Mouse (Mus musculus) embryonic facial prominence, embryonic 14.5 days (tissue): ENCODE measurements around the gene Pitpnm2. TPM values are rescaled to one million over a fixed set of nuclear protein-coding genes. Genes with fewer than 3 reads are reported as not detected.
"Not testable (repeated sequence)": the region's sequence is repeated elsewhere in the genome, so short reads cannot be mapped to it uniquely, and the experiment has no call there.

Source experiments
- ATAC-seq: fragments of 200-750 bp; cut with Nextera tagmentation; 2 replicates; pipeline ENCODE4 v1.8.0; 2017; ENCODE audit warnings: low read depth, moderate number of reproducible peaks, moderate TSS enrichment
- DNase-seq: peaks from one replicate; pipeline ENCODE4 v3.0.0-alpha.2; 2015; ENCODE audit warnings: low spot score
- H3K27ac ChIP-seq: fragments of 300-500 bp; sonication (generic); replicated peaks from 2 replicates; pipeline ENCODE4 v1.5.1; 2014; ENCODE audit warnings: low read depth, mild to moderate bottlenecking, low read length, moderate library complexity
- H3K27me3 ChIP-seq: fragments of 300-500 bp; sonication (generic); replicated peaks from 2 replicates; pipeline ENCODE4 v1.6.1; 2014; ENCODE audit warnings: low read length; ENCODE audit not compliant: control insufficient read depth, insufficient read depth
- H3K36me3 ChIP-seq: fragments of 300-500 bp; sonication (generic); 2 replicates; pipeline ENCODE4 v1.6.1; 2014; ENCODE audit warnings: low read length, mixed read lengths; ENCODE audit not compliant: control insufficient read depth, insufficient read depth
- H3K4me1 ChIP-seq: fragments of 300-500 bp; sonication (generic); 2 replicates; pipeline ENCODE4 v1.6.1; 2014; ENCODE audit warnings: antibody characterized with exemption, low read length; ENCODE audit not compliant: control insufficient read depth, insufficient read depth
- H3K4me2 ChIP-seq: fragments of 300-500 bp; sonication (generic); 2 replicates; pipeline ENCODE4 v1.6.1; 2014; ENCODE audit warnings: low read depth, mild to moderate bottlenecking, low read length, moderate library complexity, mixed read lengths
- H3K4me3 ChIP-seq: fragments of 300-500 bp; sonication (generic); 2 replicates; pipeline ENCODE4 v1.5.1; 2014; ENCODE audit warnings: low read depth, mild to moderate bottlenecking, low read length
- H3K9ac ChIP-seq: fragments of 300-500 bp; sonication (generic); 2 replicates; pipeline ENCODE4 v1.6.1; 2014; ENCODE audit warnings: low read depth, mild to moderate bottlenecking, low read length, moderate library complexity, mixed read lengths
- H3K9me3 ChIP-seq: fragments of 300-500 bp; sonication (generic); 2 replicates; pipeline ENCODE4 v1.6.1; 2016; ENCODE audit warnings: low read length; ENCODE audit not compliant: control insufficient read depth
- WGBS: fragments of 180-500 bp; shearing (Covaris S2); extraction: QIAGEN DNeasy Blood & Tissue Kit; methylation state at CpG from one replicate; pipeline ENCODE4 v1.1.7; 2014; 5-methylcytosine and 5-hydroxymethylcytosine counted together
- polyA plus RNA-seq: library from polyadenylated mRNA; unstranded; fragments of >200 nt; fragmentation: Nextera tagmentation; extraction: Ambion mirVana; gene quantifications from 2 replicates; pipeline ENCODE4 v1.2.1, GENCODE M21; 2014

Pitpnm2 gene
- polyA plus RNA-seq, 1 experiment from 2014 or later, result 7.6 TPM

GRCm38 (mm10) chr5:124221736-124222040 is 27.9 kb downstream of the Pitpnm2 start:
- H3K9ac ChIP-seq, result peak overlapping the region; percentile 37; the same call in 1 of the 2 replicates
- no peak overlapping the region for H3K27ac ChIP-seq
- H3K4me1 ChIP-seq, result peaks cover 20% of the 10 kb centered on the region
- no peaks in the 10 kb centered on the region for H3K36me3 ChIP-seq
- no peaks in the 10 kb centered on the region for H3K27me3 ChIP-seq
- no peak overlapping the region for H3K4me3 ChIP-seq
- no peaks in the 10 kb centered on the region for H3K9me3 ChIP-seq
- ATAC-seq (no peak), DNase-seq (no peak)
- 62% methylated on average over 7 of the region's 7 CpGs for WGBS
- H3K4me2 ChIP-seq, result no peak overlapping the region

- Histone ChIP-seq H3K4me2 (no peak overlapping the region), H3K9me3 (no peaks in the 10 kb centered on the region), H3K27me3 (no peaks in the 10 kb centered on the region), H3K27ac (no peak overlapping the region), H3K36me3 (no peaks in the 10 kb centered on the region), H3K9ac (peak overlapping the region; percentile 37; the same call in 1 of the 2 replicates), H3K4me3 (no peak overlapping the region), H3K4me1 (peaks cover 17% of the 10 kb centered on the region)
- 0 out of 2 replicates have a peak, but pooled peaks have one; percentile 38 for ATAC-seq
- DNase-seq, result peak; percentile 70
- 54% methylated on average over 7 of the region's 7 CpGs for WGBS
These were observed 28.4 kb downstream of the Pitpnm2 start for GRCm38 (mm10) chr5:124221037-124221735.

DNA sequence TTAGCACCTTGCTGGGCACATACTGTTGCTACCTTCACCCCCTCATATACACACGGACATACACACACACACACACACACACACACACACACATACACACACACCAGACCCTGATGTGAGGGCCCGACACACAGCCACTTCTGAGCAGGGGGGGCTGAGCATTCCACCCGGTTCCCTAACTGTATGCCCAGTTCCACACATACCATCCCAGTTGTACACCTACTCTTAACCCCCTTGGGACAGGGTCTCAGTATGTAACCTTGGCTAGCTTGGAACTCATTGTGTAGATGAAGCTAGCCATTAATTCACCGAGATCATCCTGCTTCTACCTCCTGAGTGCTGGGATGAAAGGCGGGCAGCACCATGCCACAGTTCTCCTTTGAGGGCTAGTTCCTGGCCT is 29.0 kb downstream of the Pitpnm2 start:
- ATAC-seq, result no peak
- Histone ChIP-seq H3K9me3 (no peaks in the 10 kb centered on the region), H3K27ac (no peak overlapping the region), H3K9ac (no peak overlapping the region), H3K27me3 (no peaks in the 10 kb centered on the region), H3K36me3 (0 out of 2 replicates have a peak, but pooled peaks cover under 1% of the 10 kb centered on the region), H3K4me2 (no peak overlapping the region), H3K4me1 (peaks cover 17% of the 10 kb centered on the region), H3K4me3 (no peak overlapping the region)
- 89% methylated on average over 5 of the region's 5 CpGs for WGBS
- no peak for DNase-seq

- no peaks in the 10 kb centered on the region for H3K27me3 ChIP-seq
- H3K4me1 ChIP-seq, result peaks cover 17% of the 10 kb centered on the region
- no peak overlapping the region for H3K4me2 ChIP-seq
- no peak overlapping the region for H3K27ac ChIP-seq
- DNase-seq (no peak), ATAC-seq (no peak)
- 80% methylated on average over 10 of the region's 10 CpGs for WGBS
- H3K9ac ChIP-seq, result no peak overlapping the region
- no peaks in the 10 kb centered on the region for H3K9me3 ChIP-seq
- peaks cover 7% of the 10 kb centered on the region; the same call in 1 of the 2 replicates for H3K36me3 ChIP-seq
- H3K4me3 ChIP-seq, result no peak overlapping the region
These were observed 30.1 kb downstream of the Pitpnm2 start for GRCm38 (mm10) chr5:124219431-124219830.

DNA sequence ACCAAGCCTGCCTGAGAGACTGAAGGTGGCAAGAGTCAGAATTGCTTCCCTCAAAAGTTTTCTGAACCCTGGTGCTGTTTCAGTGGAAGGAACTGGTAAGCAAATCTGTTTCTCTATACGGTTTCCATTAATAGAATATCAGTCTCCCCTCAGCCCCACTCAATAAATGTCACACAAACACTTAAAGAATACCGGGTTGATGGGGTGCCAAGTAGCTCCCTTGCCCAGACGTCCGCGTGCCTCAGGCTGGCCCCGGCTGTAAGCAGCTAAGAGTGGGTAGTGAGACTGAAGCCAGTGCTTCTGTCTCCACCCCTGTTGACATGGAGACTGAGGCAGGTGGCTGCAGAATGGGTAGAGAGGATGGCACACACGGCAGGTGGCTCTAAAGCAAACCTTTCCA is 30.6 kb downstream of the Pitpnm2 start:
- Histone ChIP-seq H3K27ac (no peak overlapping the region), H3K9me3 (no peaks in the 10 kb centered on the region), H3K27me3 (no peaks in the 10 kb centered on the region), H3K36me3 (peaks cover 7% of the 10 kb centered on the region; the same call in 1 of the 2 replicates), H3K9ac (no peak overlapping the region), H3K4me1 (peaks cover 17% of the 10 kb centered on the region), H3K4me3 (no peak overlapping the region), H3K4me2 (no peak overlapping the region)
- DNase-seq, result no peak
- no peak for ATAC-seq
- WGBS, result 78% methylated on average over 7 of the region's 7 CpGs

DNA sequence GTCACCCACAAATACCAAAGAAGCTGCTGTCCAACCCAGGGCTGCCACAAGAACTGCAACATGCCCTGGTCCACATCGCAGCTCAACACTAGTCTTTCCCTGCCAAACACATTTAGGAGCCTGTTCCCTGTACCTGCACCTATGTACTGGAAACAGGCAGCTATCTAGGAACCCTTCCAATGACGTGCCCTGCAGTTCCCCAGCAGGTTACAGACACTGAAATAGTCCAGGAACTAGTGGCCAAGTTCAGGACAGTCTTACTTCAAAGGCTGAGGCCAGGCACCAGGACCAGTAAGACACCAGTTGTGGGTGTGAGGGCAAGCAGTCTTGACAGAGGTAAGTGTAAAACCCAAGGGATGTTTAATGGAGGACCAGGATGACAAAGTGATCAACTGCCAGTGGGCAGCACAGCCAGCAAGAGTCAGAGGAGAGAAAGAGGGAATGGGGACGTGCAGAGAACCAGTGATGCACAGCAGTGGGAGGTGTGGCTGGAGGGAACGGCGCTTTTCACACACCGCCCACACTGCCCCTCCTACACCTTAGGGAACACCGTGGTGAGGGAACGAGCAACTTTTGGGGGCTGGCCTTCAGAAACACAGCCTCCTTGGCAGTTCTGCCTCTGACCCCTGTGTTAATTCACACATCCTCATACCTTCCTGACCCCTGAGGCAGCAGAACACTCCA is 31.9 kb downstream of the Pitpnm2 start:
- H3K9me3 ChIP-seq, result no peaks in the 10 kb centered on the region
- ATAC-seq, result no peak
- H3K4me3 ChIP-seq, result no peak overlapping the region
- no peak for DNase-seq
- H3K27me3 ChIP-seq, result no peaks in the 10 kb centered on the region
- H3K36me3 ChIP-seq, result peaks cover 7% of the 10 kb centered on the region; the same call in 1 of the 2 replicates
- H3K4me2 ChIP-seq, result no peak overlapping the region
- H3K4me1 ChIP-seq, result peaks cover 17% of the 10 kb centered on the region
- H3K9ac ChIP-seq, result no peak overlapping the region
- WGBS, result 67% methylated on average over 8 of the region's 8 CpGs
- H3K27ac ChIP-seq, result no peak overlapping the region

DNA sequence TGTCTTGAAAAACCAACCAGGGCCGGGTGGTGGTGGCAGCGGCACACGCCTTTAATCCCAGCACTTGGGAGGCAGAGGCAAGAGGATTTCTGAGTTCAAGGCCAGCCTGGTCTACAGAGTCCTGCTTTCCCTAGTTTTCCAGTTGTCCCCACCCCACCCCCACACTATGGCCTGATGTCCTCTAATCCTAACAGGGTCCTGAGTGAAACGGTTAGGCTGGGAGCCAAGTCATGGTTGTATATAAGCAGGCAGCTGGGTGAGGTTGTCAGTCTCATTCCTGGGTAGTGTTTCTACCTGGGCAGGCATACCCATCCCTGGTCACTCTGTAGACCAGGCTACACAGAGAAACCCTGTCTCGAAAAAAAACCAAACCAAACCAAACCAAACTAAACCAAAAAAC is 32.5 kb downstream of the Pitpnm2 start:
- H3K4me3 ChIP-seq, H3K27me3 ChIP-seq, H3K9me3 ChIP-seq, H3K36me3 ChIP-seq, ATAC-seq, H3K9ac ChIP-seq, DNase-seq, H3K27ac ChIP-seq, H3K4me2 ChIP-seq: not testable (repeated sequence)
- H3K4me1 ChIP-seq, result peaks cover 13% of the 10 kb centered on the region
- WGBS, result 93% methylated on average over 5 of the region's 5 CpGs

GRCm38 (mm10) chr5:124216403-124216802 is 33.2 kb downstream of the Pitpnm2 start:
- H3K27ac ChIP-seq, result no peak overlapping the region
- peaks cover 7% of the 10 kb centered on the region; the same call in 1 of the 2 replicates for H3K36me3 ChIP-seq
- H3K9me3 ChIP-seq, result no peaks in the 10 kb centered on the region
- no peak for ATAC-seq
- no peak overlapping the region for H3K4me2 ChIP-seq
- WGBS, result 85% methylated on average over 6 of the region's 6 CpGs
- H3K4me3 ChIP-seq, result no peak overlapping the region
- no peak for DNase-seq
- H3K27me3 ChIP-seq, result no peaks in the 10 kb centered on the region
- H3K4me1 ChIP-seq, result peaks cover 7% of the 10 kb centered on the region
- H3K9ac ChIP-seq, result no peak overlapping the region
